Mouse (Mus musculus) olfactory bulb, adult 2 months (tissue): ENCODE results near the gene Naa50. TPM values are rescaled to one million over a fixed set of nuclear protein-coding genes. Genes with fewer than 3 reads are reported as not detected.
A peak's percentile ranks its signal among the peaks of the same experiment; 100 is the strongest.

ENCODE experiments used
- H3K27ac ChIP-seq: fragments of 200-500 bp; 2 replicates; pipeline ENCODE4 v1.5.1; 2012; ENCODE audit warnings: low read depth, low read length; ENCODE audit not compliant: insufficient read depth
- H3K4me1 ChIP-seq: fragments of 200-500 bp; 2 replicates; pipeline ENCODE4 v1.6.1; 2012; ENCODE audit warnings: low read length; ENCODE audit not compliant: control insufficient read depth, insufficient read depth
- H3K4me3 ChIP-seq: fragments of 200-500 bp; 2 replicates; pipeline ENCODE4 v1.5.1; 2012; ENCODE audit warnings: mild to moderate bottlenecking, low read depth, low read length, moderate library complexity; ENCODE audit not compliant: insufficient read depth
- CTCF ChIP-seq: fragments of 200-500 bp; IDR thresholded peaks from 2 replicates; pipeline ENCODE4 v1.5.1; 2012; ENCODE audit warnings: low read depth, mild to moderate bottlenecking, low read length, moderate library complexity; ENCODE audit not compliant: insufficient read depth
- POLR2A ChIP-seq: fragments of 200-500 bp; IDR thresholded peaks from 2 replicates; pipeline ENCODE4 v1.6.1; 2012; ENCODE audit warnings: mild to moderate bottlenecking, low read depth, low read length, moderate library complexity; ENCODE audit not compliant: insufficient read depth
- WGBS: fragments of 180-500 bp; shearing (Covaris S2); methylation state at CpG from one replicate; pipeline ENCODE4 v1.1.7; 2018; 5-methylcytosine and 5-hydroxymethylcytosine counted together
- polyA plus RNA-seq: library from polyadenylated mRNA; stranded (reverse); fragments of >200 nt; gene quantifications from 2 replicates; pipeline ENCODE4 v1.2.4, GENCODE M21; 2012; ENCODE audit warnings: low replicate concordance; ENCODE audit not compliant: missing spikeins, insufficient read depth, insufficient read length

Gene Naa50
- polyA plus RNA-seq: not detected in 2 replicates

DNA sequence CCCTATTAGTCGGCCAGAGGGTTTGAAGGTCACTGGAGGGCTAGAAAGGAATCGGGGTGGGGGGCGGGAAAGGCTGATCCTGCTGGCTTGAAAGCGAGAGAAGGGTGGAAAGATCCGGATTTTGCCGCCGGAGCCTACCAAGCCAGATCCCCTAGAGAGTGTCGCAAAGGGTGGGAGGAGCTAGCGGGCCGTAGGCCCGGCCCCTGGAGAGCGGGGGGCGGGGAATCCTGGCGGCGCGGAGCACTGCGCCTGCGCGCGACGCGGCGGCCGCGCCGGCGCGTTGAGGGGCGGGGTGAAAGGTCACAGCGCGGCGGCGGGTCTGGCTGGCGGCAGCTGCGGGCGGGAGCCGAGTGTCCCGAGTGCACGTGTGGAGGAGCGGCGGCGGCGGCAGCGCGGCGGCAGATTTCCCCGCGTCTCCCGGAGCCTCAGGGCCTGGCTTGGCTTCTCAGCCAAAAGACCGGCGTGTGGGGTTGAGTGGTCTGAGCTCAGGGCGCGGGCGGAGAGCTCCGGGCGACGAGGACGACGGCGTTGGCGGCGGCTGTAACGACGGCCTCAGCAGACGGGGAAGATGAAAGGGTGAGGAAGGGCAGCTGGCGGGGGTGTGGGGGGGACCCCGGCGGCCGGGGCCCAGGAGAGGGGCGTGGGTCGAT lies at the start of gene Naa50, which contains the start of gene Atp6v1a:
Gene Naa50 (plus strand): TSS at position 295 of the 650 bp plus-strand sequence.
Gene Atp6v1a (minus strand): TSS at position 170 of the 650 bp plus-strand sequence.
- peak within 1 kb of the TSS; percentile 100 for H3K27ac ChIP-seq
- TF ChIP-seq POLR2A: peak; percentile 73; the same call in 1 of the 2 replicates
- TF ChIP-seq CTCF: no peak
- peaks cover 6% of the 10 kb centered on the region; the same call in 1 of the 2 replicates for H3K4me1 ChIP-seq
- 1% methylated on average over 68 of the region's 71 CpGs for WGBS
- peak within 1 kb of the TSS; percentile 71 for H3K4me3 ChIP-seq

DNA sequence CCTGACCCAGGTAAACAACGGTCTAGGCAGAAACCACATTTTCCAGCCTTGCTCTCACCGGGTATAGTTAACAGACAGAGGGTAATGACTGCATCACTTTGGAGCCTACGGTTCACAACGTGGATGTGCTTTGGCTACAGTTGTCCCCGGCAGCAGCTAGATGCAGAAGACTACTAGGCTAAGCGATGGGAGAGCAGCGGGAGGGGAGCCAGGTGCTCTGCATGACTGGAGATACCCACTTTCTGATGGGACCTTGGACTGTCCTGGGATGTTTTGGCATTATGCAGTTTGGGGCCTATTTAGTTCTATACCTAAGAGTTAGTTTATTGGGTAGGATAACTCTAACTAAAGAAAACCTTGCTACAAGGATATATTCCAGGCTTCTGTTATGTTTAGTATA lies 40.3 kb upstream of the Naa50 start:
- TF ChIP-seq CTCF (no peak), POLR2A (no peak)

DNA sequence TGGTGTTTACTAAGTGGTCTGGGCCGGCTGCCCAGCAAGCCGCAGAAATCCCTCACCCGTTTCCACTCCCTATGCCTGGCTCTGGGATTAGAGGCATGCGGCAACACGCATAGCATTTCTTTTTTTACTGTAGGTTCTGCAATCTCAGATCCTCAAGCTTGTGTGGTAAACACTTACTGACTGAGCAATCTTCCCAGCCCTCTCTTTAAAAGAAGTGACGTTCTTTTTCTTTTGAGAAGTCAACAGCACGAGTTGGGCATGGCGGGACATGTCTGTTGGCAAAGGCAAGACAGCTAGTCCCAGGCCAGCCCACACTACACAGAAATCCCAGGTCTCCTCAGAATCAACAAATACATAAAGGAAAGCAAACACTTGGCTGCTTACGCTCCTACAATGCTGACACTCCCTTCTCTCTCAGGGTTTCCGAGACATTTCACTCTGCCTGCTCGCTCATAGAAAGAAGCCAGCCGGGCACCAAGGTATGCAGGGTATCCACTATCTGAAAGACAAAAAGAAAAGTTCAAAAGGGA lies 38.4 kb upstream of the Naa50 start:
- no peak overlapping the region for H3K4me3 ChIP-seq
- WGBS: 84% methylated on average over 12 of the region's 12 CpGs
- H3K4me1 ChIP-seq: no peaks in the 10 kb centered on the region
- TF ChIP-seq POLR2A (no peak), CTCF (no peak)
- H3K27ac ChIP-seq: no peak overlapping the region

More for the DNA sequence above, 40.3 kb upstream of the Naa50 start:
- Histone ChIP-seq H3K4me3 (no peak overlapping the region), H3K27ac (no peak overlapping the region), H3K4me1 (no peaks in the 10 kb centered on the region)
- 95% methylated on average over 7 of the region's 7 CpGs for WGBS

DNA sequence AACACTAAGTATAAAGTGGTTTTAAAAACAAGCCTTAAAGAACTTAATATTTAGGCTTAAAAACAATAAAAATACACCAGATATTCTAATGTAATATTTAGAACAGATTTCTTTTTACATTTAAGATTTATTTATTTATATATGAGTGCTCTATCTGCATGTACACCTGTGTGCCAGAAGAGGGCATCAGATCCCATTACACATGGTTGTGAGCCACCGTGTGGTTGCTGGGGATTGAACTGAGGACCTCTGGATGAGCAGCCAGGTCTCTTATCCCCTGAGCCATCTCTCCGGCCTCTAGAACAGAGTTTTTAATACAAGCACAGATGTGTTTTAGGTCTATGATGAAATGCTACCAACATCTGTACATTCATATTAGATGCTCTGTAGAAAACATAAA lies 36.7 kb upstream of the Naa50 start:
- no peak overlapping the region for H3K27ac ChIP-seq
- H3K4me1 ChIP-seq: no peaks in the 10 kb centered on the region
- WGBS: 86% methylated on average over 2 of the region's 2 CpGs
- no peak for TF ChIP-seq POLR2A
- no peak for TF ChIP-seq CTCF
- H3K4me3 ChIP-seq: no peak overlapping the region

DNA sequence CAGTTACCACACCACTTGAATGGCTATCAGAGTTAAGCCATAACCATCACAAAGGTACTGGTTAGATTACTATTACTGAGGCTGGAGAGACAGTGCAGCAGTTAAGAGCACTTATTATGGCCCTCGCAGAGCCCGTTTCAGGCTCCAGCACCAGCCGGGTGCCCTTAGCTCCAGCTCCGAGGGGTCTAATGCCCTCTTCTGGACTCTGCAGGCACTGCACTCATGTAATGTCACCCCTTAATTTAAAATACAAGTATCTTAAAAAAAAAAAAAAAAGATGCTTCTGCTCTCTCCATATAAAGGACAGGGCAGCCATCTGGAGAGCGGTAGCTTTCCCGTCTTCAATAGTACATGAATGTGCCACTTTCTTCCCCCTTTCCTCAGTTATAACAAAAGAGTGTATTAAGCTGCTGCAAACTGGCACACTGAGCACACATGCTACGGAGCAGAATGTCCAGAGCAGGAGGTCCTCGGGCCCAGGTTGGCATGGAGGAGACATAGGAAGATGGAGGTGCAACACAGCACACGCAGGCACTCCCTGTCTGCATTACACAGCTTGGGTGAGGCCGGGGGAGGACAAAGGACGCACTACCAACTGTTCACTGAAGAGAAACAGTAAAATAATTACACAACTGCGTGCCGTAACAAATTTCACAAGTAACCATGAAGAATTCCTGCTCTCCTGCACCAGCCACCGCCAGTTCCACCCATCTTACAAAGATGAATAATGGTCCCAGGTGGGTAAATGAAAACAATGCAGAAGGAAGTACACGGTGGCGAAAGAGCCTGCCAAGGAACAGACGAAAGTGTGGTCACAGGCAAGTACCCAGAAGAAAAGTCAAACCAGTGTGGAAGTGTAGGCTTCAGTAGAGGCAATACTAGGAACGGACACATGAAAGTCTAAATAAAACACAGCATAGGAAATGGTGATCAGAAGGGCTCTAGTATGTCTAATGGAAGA lies 35.5 kb upstream of the Naa50 start:
- H3K4me3 ChIP-seq: no peak overlapping the region
- WGBS: 90% methylated on average over 18 of the region's 18 CpGs
- H3K4me1 ChIP-seq: no peaks in the 10 kb centered on the region
- TF ChIP-seq POLR2A: no peak
- no peak for TF ChIP-seq CTCF
- no peak overlapping the region for H3K27ac ChIP-seq

DNA sequence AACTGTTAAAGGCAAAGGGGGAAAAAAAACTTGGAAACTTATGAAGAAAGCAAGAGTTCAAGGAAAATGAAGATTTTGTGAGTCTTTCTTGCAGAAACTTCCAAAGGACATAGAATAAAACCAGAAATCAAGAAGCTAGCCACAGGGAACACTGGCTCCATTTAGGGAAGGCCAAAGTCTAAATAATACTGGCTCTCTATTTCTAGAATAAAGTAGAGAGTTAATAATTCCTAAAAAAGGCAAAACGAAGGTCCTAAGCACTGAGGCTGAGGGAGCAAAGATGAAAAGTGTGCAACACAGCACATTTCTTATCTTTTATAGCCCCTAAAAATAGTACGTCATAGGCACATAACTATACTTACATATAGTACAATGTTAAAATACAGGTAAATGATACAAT lies 34.4 kb upstream of the Naa50 start:
- Histone ChIP-seq H3K4me1 (peaks cover 2% of the 10 kb centered on the region; the same call in 1 of the 2 replicates), H3K27ac (no peak overlapping the region), H3K4me3 (no peak overlapping the region)
- TF ChIP-seq CTCF: no peak
- TF ChIP-seq POLR2A: no peak
- 87% methylated on average over 2 of the region's 2 CpGs for WGBS

DNA sequence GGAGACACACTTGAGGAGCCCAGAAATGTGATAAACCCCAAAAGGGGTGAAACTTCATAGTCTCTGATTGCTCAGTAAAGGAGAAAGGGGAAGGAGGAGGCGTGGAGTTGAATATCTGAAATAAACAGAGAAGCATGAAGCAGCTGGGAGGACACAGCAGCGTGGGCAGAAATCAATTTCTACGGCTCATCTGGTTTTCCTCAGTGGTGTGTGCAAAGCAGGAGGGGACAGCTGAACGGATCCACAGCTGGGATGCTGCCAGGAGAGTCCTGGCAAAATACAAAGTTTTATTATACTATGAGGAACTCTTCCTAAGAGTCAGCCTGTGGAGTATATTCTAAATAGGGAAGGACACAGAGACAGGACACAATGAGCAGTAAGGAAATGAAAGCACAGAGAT lies 30.6 kb upstream of the Naa50 start:
- TF ChIP-seq POLR2A (no peak), CTCF (no peak)
- no peak overlapping the region for H3K27ac ChIP-seq
- H3K4me1 ChIP-seq: peaks cover 2% of the 10 kb centered on the region; the same call in 1 of the 2 replicates
- no peak overlapping the region for H3K4me3 ChIP-seq
- 50% methylated on average over 4 of the region's 4 CpGs for WGBS

DNA sequence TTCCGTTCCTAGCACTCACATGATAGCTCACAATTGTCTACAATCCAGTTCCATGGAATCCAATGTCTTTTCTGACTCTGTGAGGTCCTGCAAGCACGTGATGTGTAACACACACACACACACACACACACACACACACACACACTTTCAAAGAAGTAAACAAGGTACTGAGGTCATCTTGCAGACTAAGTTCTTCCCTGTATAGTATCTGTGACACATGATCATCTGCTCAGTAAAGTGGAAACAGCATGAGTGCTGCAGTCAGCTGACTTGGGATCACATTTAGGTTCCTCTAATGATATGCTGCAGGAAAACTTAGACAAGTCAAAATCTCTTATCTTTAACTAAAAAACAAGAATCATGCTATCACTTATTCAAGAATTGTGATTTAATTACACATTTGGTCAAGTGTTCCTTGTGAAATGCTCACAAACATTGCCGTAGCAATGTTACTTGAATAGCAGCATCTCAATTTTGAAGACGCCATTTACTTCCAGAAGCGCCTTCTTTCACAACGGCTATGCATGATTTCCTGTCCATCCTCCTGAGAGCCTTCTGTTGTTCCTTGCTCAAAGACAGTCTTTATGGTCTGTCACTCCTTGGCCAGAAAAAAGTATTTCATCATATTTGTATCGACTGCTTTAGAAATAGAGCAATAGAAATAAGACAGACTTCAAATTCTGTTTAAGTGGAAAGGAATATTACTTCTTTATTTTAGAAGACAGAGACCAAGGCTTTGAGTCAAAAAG lies 19.7 kb upstream of the Naa50 start:
- 83% methylated on average over 7 of the region's 7 CpGs for WGBS
- H3K4me1 ChIP-seq: peaks cover 9% of the 10 kb centered on the region
- TF ChIP-seq CTCF (no peak), POLR2A (no peak)
- H3K27ac ChIP-seq: no peak overlapping the region; the same call in 1 of the 2 replicates
- no peak overlapping the region for H3K4me3 ChIP-seq
